Mouse (Mus musculus) gastrocnemius, postnatal 14 days (tissue): Measurements from ENCODE around the gene Cd38. TPM values are rescaled to one million over a fixed set of nuclear protein-coding genes. Genes with fewer than 3 reads are reported as not detected.
A peak's percentile ranks its signal among the peaks of the same experiment; 100 is the strongest.
"Not testable (repeated sequence)": the region's sequence is repeated elsewhere in the genome, so short reads cannot be mapped to it uniquely, and the experiment has no call there.

ENCODE experiments used
- DNase-seq: peaks from one replicate; pipeline ENCODE4 v3.0.0; 2021; ENCODE audit warnings: mixed read lengths
- intact Hi-C: fragments of 180-260 bp; cut with DNase I; formaldehyde crosslinking; loops from one replicate; pipeline ENCODE4 v1.15.1; 2025; ENCODE audit warnings: low total_unique reads
- total RNA-seq, 2 experiments: library from RNA; stranded (reverse); gene quantifications; 2 replicates each; pipeline ENCODE4 v1.2.3; 2021

Cd38 gene
- total RNA-seq, 2 experiments from 2014 or later: 5.6 to 6.2 TPM

- intact Hi-C loops: no loop called here
- no peak for DNase-seq
These were observed 14.4 kb upstream of the Cd38 start for GRCm38 (mm10) chr5:43853868-43854488.

GRCm38 (mm10) chr5:43855769-43856168, 12.6 kb upstream of the Cd38 start:
- intact Hi-C loops: no loop called here
- DNase-seq: no peak

- no peak for DNase-seq
- intact Hi-C loops: no loop called here
These were observed 8.7 kb upstream of the Cd38 start for GRCm38 (mm10) chr5:43859663-43860062.

GRCm38 (mm10) chr5:43860096-43860495, 8.3 kb upstream of the Cd38 start:
- intact Hi-C loops: no loop called here
- DNase-seq: no peak

GRCm38 (mm10) chr5:43860670-43861431, 7.5 kb upstream of the Cd38 start:
- DNase-seq: no peak
- intact Hi-C loops: no loop called here

GRCm38 (mm10) chr5:43863642-43864041, 4.7 kb upstream of the Cd38 start:
- DNase-seq: no peak
- intact Hi-C loops: no loop called here

- intact Hi-C loops: no loop called here
- no peak for DNase-seq
These were observed 3.0 kb upstream of the Cd38 start for GRCm38 (mm10) chr5:43865316-43865715.

- peak; percentile 32 for DNase-seq
- intact Hi-C loops: no loop called here
These were observed 603 bp downstream of the Cd38 start for GRCm38 (mm10) chr5:43868711-43869600.

- DNase-seq: no peak
- intact Hi-C loops: no loop called here
These were observed 3.5 kb downstream of the Cd38 start for GRCm38 (mm10) chr5:43871845-43872244.

- no peak for DNase-seq
- intact Hi-C loops: no loop called here
These were observed 4.3 kb downstream of the Cd38 start for GRCm38 (mm10) chr5:43872652-43873051.

GRCm38 (mm10) chr5:43882034-43882433, 13.7 kb downstream of the Cd38 start:
- intact Hi-C loops: no loop called here
- no peak for DNase-seq

- DNase-seq: no peak
- intact Hi-C loops: no loop called here
These were observed 16.9 kb downstream of the Cd38 start for GRCm38 (mm10) chr5:43885060-43885820.

- intact Hi-C loops: loop anchor here (5.0 kb wide), 1 partner anchor 95 kb away; no protein-coding TSS in a partner anchor
- no peak for DNase-seq
These were observed 24.0 kb downstream of the Cd38 start for GRCm38 (mm10) chr5:43892386-43892785.

- DNase-seq: peak; percentile 13
- intact Hi-C loops: loop anchor here (5.0 kb wide), 1 partner anchor 93 kb away; no protein-coding TSS in a partner anchor
These were observed 25.8 kb downstream of the Cd38 start for GRCm38 (mm10) chr5:43894113-43894512.

GRCm38 (mm10) chr5:43895931-43896330, 27.6 kb downstream of the Cd38 start:
- DNase-seq: no peak
- intact Hi-C loops: no loop called here

- intact Hi-C loops: no loop called here
- DNase-seq: no peak
These were observed 36.3 kb downstream of the Cd38 start for GRCm38 (mm10) chr5:43904685-43905084.

GRCm38 (mm10) chr5:43909213-43909612, 40.9 kb downstream of the Cd38 start:
- no peak for DNase-seq
- intact Hi-C loops: no loop called here

GRCm38 (mm10) chr5:43910006-43910405, 41.7 kb downstream of the Cd38 start:
- no peak for DNase-seq
- intact Hi-C loops: no loop called here

GRCm38 (mm10) chr5:43912844-43913243, 44.5 kb downstream of the Cd38 start, which contains the start of gene Gm7879:
Gene Gm7879, plus strand, starts transcription at chr5:43913144.
- DNase-seq, intact Hi-C loops: not testable (repeated sequence)
